Comparison of ENCODE assay signal across 8 mouse cellular contexts in genomic region chr17:25015655-25016291, GRCm38 (mm10). TPM values are rescaled to one million over a fixed set of nuclear protein-coding genes. Genes with fewer than 3 reads are reported as not detected.
DNase-seq lines count a peak whose midpoint lies in the region; ATAC-seq lines count a peak whose summit lies in the region.

Cramp1l (minus strand) TSS chr17:25015788.
Ift140 (plus strand) TSS chr17:25016085.

- peak; percentile 100 for DNase-seq in adipocyte (ENCODE audit: low spot score)
- DNase-seq in embryo, embryonic 10 days (ENCODE audit: low spot score), result peak; percentile 100
- DNase-seq in gastrocnemius, postnatal 10 days, result peak; percentile 98
- DNase-seq in induced T-regulatory cell, adult 2 months (ENCODE audit: low read depth), result peak; percentile 98
- DNase-seq in left cerebral cortex, adult 9 months (ENCODE audit: low spot score in 2 of 2), result peak; percentile 99
- DNase-seq in right cerebral cortex, postnatal 14 days, result peak; percentile 99
- peak; percentile 98 to 99 for DNase-seq in urinary bladder, postnatal 36 days (ENCODE audit: low spot score in 2 of 2)

- peak; percentile 87 for ATAC-seq in megakaryocyte progenitor cell, adult 5-6 weeks (replicated peaks; ENCODE audit: poor library complexity)

RNA-seq across cellular contexts. Expression of gene Cramp1l, which starts in this region (rescaled TPM):
- total RNA-seq in gastrocnemius, postnatal 10 days (2021), result 1 to 10 TPM; 9.1 to 9.9 TPM
- 21.4 and 21.9 TPM in 2 replicates for total RNA-seq in megakaryocyte progenitor cell, adult 5-6 weeks (2015)
- total RNA-seq in megakaryocyte progenitor cell, adult 5-6 weeks (2017), result 7.7 and 8.5 TPM in 2 replicates

RNA-seq across cellular contexts. Expression of gene Ift140, which starts in this region (rescaled TPM):
- 1 to 10 TPM; 6.3 to 7.3 TPM for total RNA-seq in gastrocnemius, postnatal 10 days (2021)
- 8.0 and 11.0 TPM in 2 replicates for total RNA-seq in megakaryocyte progenitor cell, adult 5-6 weeks (2015)
- total RNA-seq in megakaryocyte progenitor cell, adult 5-6 weeks (2017), result 20.2 and 20.3 TPM in 2 replicates

Comparison
In these comparisons a context has a peak if more than half of its experiments do, and no peak if none do; other contexts are left out.
1. Peak in every context shown above with its lines: DNase-seq and ATAC-seq.